In the genomic region with DNA sequence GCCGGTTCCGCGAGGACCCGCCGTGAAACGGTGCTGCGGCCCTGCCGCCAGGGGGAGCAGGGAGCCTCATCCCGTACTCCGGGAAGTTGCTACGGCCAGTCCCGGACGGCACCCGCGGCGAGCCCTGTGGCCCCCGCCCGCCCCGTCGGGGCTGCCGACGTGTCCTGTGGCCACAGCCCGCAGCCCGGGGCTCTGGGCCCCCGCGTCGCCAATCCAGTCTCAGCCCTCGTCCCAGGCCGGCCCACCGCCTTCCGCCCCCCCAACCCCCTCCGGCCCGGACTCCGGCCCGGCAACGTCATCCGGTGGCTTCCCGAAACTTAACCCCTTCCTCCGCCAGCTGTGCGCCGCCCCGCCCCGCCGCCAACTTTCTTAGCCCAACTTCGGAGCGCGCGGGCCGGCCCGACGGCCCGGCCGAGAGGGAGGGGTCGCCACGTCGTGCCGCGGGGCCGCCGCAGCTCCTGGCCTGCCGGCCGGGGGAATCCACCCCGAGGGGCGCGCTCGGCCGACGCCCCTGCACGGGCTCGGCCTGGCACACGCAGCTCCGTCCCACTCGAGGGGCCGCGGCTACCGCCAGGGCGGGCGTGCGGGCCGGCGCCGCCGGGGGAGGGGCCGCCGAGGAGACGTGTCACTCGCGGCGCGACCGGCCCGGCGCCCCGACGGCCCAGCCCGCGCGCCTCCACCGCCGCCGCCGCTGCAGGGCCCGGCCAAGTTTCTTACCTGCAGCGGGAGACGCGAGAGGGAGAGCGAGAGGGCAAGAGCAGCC, we compare ENCODE assay signal across 8 mouse cellular contexts. TPM values are rescaled to one million over a fixed set of nuclear protein-coding genes. Genes with fewer than 3 reads are reported as not detected.
DNase-seq lines count a peak whose midpoint lies in the region.

No protein-coding gene starts in this region.

- peak; percentile 90 for DNase-seq in NIH3T3 (ENCODE audit: low read depth)
- peak; percentile 79 for DNase-seq in cerebellum, adult 9-11 months
- DNase-seq in frontal cortex, adult 2 months (ENCODE audit: extremely low spot score in 1 of 2, low spot score in 1 of 2): peak; percentile 25 to 59
- DNase-seq in hindbrain, embryonic 10.5 days (ENCODE audit: low spot score): peak; percentile 83
- DNase-seq in layer of hippocampus, adult 9-11 months: peak; percentile 70
- peak; percentile 89 for DNase-seq in lung, postnatal 10 days
- DNase-seq in ovary, postnatal 14 days (ENCODE audit: low spot score): peak; percentile 80
- peak; percentile 89 for DNase-seq in thymus, postnatal 14 days

- H3K4me3 ChIP-seq in hindbrain, embryonic 10.5 days: peak overlapping the region; percentile 86

- peak overlapping the region; percentile 94 for H3K27ac ChIP-seq in hindbrain, embryonic 10.5 days

- under 1% methylated on average over 107 of the region's 107 CpGs for WGBS in hindbrain, embryonic 10.5 days

- peaks cover 35% of the 10 kb centered on the region for H3K4me1 ChIP-seq in hindbrain, embryonic 10.5 days (replicated peaks)

- no peaks in the 10 kb centered on the region for H3K27me3 ChIP-seq in hindbrain, embryonic 10.5 days (ENCODE audit: insufficient read depth, poor library complexity, severe bottlenecking)

- H3K36me3 ChIP-seq in hindbrain, embryonic 10.5 days: no peaks in the 10 kb centered on the region

- no peaks in the 10 kb centered on the region for H3K9me3 ChIP-seq in hindbrain, embryonic 10.5 days

RNA-seq across cellular contexts. Expression of gene Rrbp1, which starts 0.6 kb away (rescaled TPM):
- 71.3 and 72.4 TPM in 2 replicates for polyA plus RNA-seq in frontal cortex, adult 2 months (2012; rRNA removed)
- polyA plus RNA-seq in hindbrain, embryonic 10.5 days (2016; fragmentation: Nextera tagmentation; extraction: Ambion mirVana): 41.0 and 58.0 TPM in 2 replicates

RNA-seq across cellular contexts. Expression of gene Banf2, which starts 22.4 kb away (rescaled TPM):
- not detected in 2 replicates for polyA plus RNA-seq in frontal cortex, adult 2 months (2012; rRNA removed)
- not detected in 2 replicates for polyA plus RNA-seq in hindbrain, embryonic 10.5 days (2016; fragmentation: Nextera tagmentation; extraction: Ambion mirVana)

Comparison
In these comparisons a context has a peak if more than half of its experiments do, and no peak if none do; other contexts are left out.
1. Peak in every context shown above with its lines: DNase-seq, H3K4me3 ChIP-seq and H3K27ac ChIP-seq.